Mouse (Mus musculus) bone marrow, adult 2 months (tissue): ENCODE measurements around the gene Pebp1.

ENCODE experiments used
- CTCF ChIP-seq: fragments of 200-500 bp; IDR thresholded peaks from 2 replicates; pipeline ENCODE4 v1.5.1; 2011; ENCODE audit warnings: low read length, control low read depth; ENCODE audit not compliant: control insufficient read depth, insufficient read depth
- POLR2A ChIP-seq: fragments of 200-500 bp; IDR thresholded peaks from 2 replicates; pipeline ENCODE4 v1.6.1; 2011; ENCODE audit warnings: low read depth, mild to moderate bottlenecking, control low read depth, low read length, borderline replicate concordance; ENCODE audit not compliant: control insufficient read depth

GRCm38 (mm10) chr5:117305754-117306153 is 18.3 kb upstream of the Pebp1 start:
- TF ChIP-seq POLR2A (no peak), CTCF (no peak)
